Mouse (Mus musculus): Measurements from ENCODE around the gene Prkaca. TPM values are rescaled to one million over a fixed set of nuclear protein-coding genes. Genes with fewer than 3 reads are reported as not detected.

Gene Prkaca
- total RNA-seq (2021): 100 to 1,000 TPM; 240 to 254 TPM
- long read RNA-seq, transcript Prkaca-201 (10 exons, 2,276 nt): major isoform, 308 of 335 reads
- long read RNA-seq, partial matches to known transcripts: 20 of 335 reads
- long read RNA-seq, other reads (novel, unspliced or antisense): 7 of 335 reads

GRCm38 (mm10) chr8:83972150-83973120 lies at the start of gene Prkaca:
Gene Prkaca, plus strand, starts transcription at chr8:83972993.
- DNase-seq (ENCODE audit: low spot score in 2 of 2): peak; percentile 97 to 98

- DNase-seq (ENCODE audit: low spot score in 2 of 2): no peak
Measured at GRCm38 (mm10) chr8:83924585-83924984, 48.2 kb upstream of the Prkaca start.

- no peak for DNase-seq (ENCODE audit: low spot score in 2 of 2)
Measured at GRCm38 (mm10) chr8:83926266-83926665, 46.5 kb upstream of the Prkaca start.

DNA sequence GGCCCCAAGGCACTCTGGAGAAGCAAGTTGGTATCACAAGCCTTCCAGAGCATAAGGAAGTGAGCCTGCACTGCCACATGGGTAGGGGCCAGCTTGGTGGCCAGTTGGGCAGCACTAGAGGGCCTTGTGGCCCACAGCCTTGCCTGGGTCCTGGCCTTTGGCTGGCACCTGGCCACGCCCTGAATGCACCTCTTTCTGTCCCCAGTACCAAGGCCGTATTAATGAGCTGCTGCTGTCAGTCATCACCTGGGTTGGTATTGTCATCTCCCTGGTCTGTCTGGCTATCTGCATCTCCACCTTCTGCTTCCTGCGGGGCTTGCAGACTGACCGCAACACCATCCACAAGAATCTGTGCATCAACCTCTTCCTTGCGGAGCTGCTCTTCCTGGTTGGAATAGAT lies 38.6 kb upstream of the Prkaca start:
- no peak for DNase-seq (ENCODE audit: low spot score in 2 of 2)

- DNase-seq (ENCODE audit: low spot score in 2 of 2): no peak
Measured at GRCm38 (mm10) chr8:83934994-83935393, 37.8 kb upstream of the Prkaca start.

GRCm38 (mm10) chr8:83935435-83935834 lies 37.4 kb upstream of the Prkaca start:
- no peak for DNase-seq (ENCODE audit: low spot score in 2 of 2)

DNA sequence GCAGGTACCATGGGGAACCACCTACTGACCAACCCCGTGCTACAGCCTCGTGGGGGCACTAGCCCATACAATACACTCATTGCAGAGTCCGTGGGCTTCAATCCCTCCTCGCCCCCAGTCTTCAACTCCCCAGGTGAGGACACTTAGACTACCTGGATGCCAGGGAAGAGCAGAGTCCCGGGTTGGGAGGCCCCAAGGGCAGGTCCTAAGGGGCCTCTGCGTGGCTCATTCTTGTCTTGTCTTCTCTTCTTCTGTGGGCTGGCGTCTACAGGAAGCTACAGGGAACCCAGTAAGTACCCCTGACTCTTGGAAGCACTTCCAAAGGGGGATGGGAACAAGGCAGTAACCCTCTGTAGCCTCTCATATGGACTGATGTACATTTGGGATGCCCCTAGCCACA lies 35.1 kb upstream of the Prkaca start:
- peak in 1 of 2 experiments; percentile 9 for DNase-seq (ENCODE audit: low spot score in 2 of 2)

DNA sequence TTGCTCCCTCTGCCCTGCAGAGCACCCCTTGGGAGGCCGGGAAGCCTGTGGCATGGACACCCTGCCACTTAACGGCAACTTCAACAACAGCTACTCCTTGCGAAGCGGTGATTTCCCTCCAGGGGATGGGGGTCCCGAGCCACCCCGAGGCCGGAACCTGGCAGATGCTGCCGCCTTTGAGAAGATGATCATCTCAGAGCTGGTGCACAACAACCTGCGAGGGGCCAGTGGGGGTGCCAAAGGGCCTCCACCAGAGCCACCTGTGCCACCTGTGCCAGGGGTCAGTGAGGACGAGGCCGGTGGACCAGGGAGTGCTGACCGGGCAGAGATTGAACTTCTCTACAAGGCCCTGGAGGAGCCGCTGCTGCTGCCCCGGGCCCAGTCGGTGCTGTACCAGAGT lies 34.5 kb upstream of the Prkaca start:
- DNase-seq (ENCODE audit: low spot score in 2 of 2): peak; percentile 4 to 15

DNA sequence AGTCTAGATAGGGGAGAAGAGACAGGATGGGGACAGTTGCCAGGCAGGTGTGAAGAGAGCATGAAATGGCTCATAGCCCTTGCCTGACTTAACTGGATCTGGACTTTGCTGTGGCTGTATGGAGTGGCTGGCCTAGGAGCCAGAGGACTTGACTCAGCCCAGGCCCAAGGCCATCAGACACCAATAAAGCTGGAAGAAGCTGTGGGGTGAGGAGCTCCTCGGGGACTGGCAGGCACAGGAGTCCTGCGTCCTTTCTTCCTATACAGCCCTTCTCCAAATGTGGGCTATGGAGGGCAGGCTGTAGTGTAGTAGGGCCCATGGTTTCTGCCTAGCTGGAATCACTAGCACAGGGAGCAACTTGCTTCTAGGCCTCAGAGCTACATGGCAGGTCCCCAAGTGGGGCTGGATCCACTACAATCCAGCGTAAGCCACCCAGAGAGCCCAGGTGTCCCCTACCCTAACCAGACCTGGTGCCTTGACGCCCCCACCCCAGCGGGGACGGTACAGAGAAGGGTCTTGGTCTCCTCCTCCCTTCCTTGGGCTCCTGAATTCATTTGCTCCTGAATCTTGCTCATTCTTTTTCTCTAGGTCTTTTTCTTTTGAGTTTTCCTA lies 31.6 kb upstream of the Prkaca start:
- no peak for DNase-seq (ENCODE audit: low spot score in 2 of 2)

DNA sequence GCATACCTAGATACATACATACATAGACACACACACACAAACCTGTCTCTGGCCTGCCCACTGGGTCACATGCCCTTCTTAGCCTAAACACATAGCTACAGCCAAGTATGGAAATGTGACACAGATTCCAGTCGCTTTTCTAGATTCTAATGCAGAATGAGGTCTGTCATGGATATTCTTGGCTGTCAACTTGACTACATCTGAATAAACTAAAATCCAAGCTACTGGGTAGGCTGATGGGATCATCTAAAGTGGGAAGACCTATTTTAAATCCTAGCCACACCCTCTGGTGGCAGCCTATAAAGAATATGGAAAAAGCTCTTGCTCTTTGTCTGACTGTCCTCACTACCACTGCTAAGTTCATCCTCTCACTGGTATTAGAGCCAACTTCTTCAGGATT lies 30.3 kb upstream of the Prkaca start:
- DNase-seq (ENCODE audit: low spot score in 2 of 2): no peak

- DNase-seq (ENCODE audit: low spot score in 2 of 2): no peak
Measured at GRCm38 (mm10) chr8:83945540-83945939, 27.3 kb upstream of the Prkaca start.

GRCm38 (mm10) chr8:83954749-83955105 lies 18.1 kb upstream of the Prkaca start:
- no peak for DNase-seq (ENCODE audit: low spot score in 2 of 2)

DNA sequence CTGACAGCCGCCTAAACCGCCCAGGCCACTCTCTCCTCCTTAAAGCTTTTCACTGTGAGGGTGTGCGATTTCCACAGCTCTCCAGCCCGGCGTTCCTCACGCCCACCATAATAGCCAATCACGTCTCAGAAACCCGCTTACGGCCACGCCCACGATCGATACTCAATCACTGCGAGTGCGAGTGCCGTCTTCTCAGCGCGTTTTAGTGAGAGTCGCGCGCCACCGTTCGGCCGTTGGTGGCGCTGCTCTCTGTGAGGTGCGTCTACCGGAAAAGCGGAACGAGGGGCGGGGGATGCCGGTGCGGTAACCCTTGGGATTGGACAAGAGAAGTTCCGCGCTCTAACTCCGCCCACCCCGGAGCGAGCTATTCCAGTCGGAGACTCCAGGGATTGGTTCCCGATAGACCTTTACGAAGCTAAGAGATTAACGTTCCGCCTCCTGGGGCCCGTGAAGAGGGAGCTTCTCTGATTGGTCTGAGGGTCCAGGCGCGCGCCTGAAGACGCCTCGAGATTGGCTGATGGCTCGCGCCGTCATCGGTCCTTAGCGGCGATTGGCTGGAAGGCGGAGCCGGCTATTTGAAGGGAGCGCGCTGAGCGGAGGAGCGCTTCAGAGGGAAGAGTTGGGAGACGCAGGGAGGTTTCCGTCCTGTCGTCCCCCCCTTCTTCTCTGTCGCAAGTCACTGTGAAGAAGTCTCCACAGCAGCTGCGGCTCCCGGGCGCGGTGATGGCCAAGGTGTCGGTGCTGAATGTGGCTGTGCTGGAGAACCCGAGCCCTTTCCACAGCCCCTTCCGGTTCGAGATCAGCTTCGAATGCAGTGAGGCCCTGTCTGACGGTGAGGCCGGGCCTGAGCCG lies 17.5 kb upstream of the Prkaca start, which contains the start of the genes Gm10644 and Asf1b:
Gene Gm10644 (minus strand): TSS at position 100 of the 852 bp plus-strand sequence.
Gene Asf1b (plus strand): TSS at position 402 of the 852 bp plus-strand sequence.
- peak; percentile 94 to 97 for DNase-seq (ENCODE audit: low spot score in 2 of 2)

DNA sequence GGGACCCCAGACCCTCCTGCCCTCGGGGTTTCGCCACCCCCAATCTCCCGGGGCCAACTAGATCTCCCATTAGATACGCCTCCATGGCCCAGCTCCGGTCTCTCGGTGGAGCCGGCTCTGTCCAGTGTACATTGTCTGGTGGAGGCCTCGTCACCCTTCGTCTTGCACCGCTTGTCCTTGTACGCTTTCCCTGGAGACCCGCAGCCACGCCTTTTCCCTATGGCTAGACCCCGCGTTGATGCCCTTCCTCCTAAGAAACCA lies 16.9 kb upstream of the Prkaca start:
- no peak for DNase-seq (ENCODE audit: low spot score in 2 of 2)

- no peak for DNase-seq (ENCODE audit: low spot score in 2 of 2)
Measured at GRCm38 (mm10) chr8:83956789-83957188, 16.0 kb upstream of the Prkaca start.

- no peak for DNase-seq (ENCODE audit: low spot score in 2 of 2)
Measured at GRCm38 (mm10) chr8:83964015-83964765, 8.6 kb upstream of the Prkaca start.

- DNase-seq (ENCODE audit: low spot score in 2 of 2): no peak
Measured at GRCm38 (mm10) chr8:83967701-83968100, 5.1 kb upstream of the Prkaca start.

DNA sequence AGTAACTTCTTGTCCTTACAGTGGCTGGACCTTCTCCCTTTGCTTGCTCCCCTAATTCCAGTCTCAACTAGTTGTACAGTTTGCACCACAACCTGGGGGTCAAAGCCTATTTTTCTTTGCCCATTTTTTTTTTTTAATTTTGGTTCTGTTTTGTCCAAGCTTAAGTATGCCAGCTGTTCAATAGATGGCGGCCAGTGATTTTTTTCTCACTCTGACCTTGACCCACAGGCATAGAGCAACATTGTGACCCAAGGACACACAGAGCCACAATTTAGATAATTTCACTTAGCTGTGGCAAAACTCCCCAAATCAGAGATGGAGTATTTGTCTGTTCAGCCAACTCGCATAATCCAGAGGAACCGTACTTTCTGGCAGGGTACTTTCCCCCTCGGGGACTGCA lies 1.7 kb upstream of the Prkaca start:
- DNase-seq (ENCODE audit: low spot score in 2 of 2): no peak

DNA sequence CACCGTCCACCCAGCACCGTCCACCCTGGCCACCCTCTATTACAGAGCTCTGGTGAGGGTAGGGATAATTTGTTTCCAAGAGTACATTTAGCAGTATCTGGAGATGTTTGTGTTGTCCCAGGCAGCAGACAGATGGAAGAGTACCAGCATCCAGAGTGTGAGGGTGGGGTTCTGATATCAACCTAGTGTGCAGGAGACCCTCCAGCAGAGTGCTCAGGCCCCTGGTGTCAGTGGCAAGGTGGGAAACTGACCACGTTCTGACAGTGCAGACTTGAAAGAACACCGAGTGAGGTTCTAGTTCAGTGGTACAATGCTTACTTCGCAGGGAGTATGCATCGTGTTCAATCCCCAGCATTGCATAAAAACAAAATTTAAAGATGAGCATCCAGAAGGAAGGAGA lies 1.1 kb upstream of the Prkaca start:
- DNase-seq (ENCODE audit: low spot score in 2 of 2): no peak

DNA sequence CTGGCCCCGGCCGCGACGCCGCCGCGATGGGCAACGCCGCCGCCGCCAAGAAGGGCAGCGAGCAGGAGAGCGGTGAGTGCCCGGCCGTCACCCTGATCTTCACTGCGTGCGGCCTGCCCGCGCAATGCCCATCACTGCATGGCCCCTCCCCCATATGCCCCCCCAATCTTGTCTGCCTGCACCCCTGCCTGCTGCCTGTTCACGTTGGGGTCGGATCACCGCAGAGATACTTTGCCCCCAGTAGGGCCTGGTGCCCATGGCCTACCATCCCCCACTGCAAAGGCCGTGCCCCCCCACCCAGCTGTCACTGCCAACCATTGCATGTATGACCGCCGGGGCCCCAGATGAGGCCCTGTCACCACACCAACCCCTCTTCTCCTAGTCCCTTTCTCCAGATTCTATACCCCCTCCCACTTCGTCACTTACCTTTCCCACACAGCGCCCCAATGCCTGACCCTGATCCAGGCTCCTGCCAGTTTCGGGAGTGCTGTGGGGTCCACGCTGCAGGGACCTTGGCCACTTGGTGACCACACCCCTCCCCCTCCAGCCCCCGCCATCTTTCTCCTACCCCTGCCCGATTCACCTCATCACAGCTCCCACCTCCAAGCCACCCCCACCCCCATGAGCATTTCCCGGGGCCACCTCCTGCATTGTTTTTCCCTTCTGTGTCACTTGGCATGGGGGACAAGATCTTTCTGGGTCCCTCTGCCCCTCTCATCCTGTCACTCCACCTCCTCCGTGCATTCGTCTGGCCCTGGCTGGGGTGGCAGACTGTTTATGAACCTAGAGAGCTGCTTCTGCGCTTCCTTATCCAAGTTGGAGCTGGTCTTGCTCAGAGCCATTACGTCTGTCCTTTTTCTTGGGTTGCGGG lies 603 bp downstream of the Prkaca start:
- DNase-seq (ENCODE audit: low spot score in 2 of 2): peak in 1 of 2 experiments; percentile 51

All from layer of hippocampus, postnatal 10 days (tissue).